Mouse (Mus musculus) spleen, adult 2 months (tissue): ENCODE data around the gene C2. TPM values are rescaled to one million over a fixed set of nuclear protein-coding genes. Genes with fewer than 3 reads are reported as not detected.
A peak's percentile ranks its signal among the peaks of the same experiment; 100 is the strongest.

ENCODE experiments used
- DNase-seq, 2 experiments: peaks; one replicate each; pipeline versions ENCODE4 v3.0.0 to v3.0.0-alpha.2; 2012 to 2021; ENCODE audit warnings: low spot score in 2 of 2, low read depth in 1 of 2
- H3K27ac ChIP-seq: fragments of 200-500 bp; 2 replicates; pipeline ENCODE4 v1.5.1; 2012; ENCODE audit warnings: low read length, inconsistent platforms; ENCODE audit not compliant: insufficient read depth
- H3K27me3 ChIP-seq: fragments of 200-500 bp; 2 replicates; pipeline ENCODE4 v1.6.1; 2012; ENCODE audit warnings: mild to moderate bottlenecking, moderate library complexity, low read length, inconsistent platforms; ENCODE audit not compliant: control insufficient read depth, insufficient read depth
- H3K36me3 ChIP-seq: fragments of 200-500 bp; 2 replicates; pipeline ENCODE4 v1.6.1; 2012; ENCODE audit warnings: mild to moderate bottlenecking, low read length, inconsistent platforms; ENCODE audit not compliant: control insufficient read depth, insufficient read depth
- H3K4me1 ChIP-seq: fragments of 200-500 bp; 2 replicates; pipeline ENCODE4 v1.6.1; 2011; ENCODE audit warnings: inconsistent platforms; ENCODE audit not compliant: control insufficient read depth, insufficient read depth, insufficient read length
- H3K4me3 ChIP-seq: fragments of 200-500 bp; 2 replicates; pipeline ENCODE4 v1.5.1; 2011; ENCODE audit warnings: mild to moderate bottlenecking, inconsistent platforms; ENCODE audit not compliant: insufficient read depth, insufficient read length; ENCODE audit errors: extremely low read depth
- CTCF ChIP-seq: fragments of 200-500 bp; IDR thresholded peaks from 2 replicates; pipeline ENCODE4 v1.5.1; 2011; ENCODE audit warnings: mild to moderate bottlenecking, inconsistent platforms; ENCODE audit not compliant: insufficient read depth, insufficient read length, insufficient replicate concordance; ENCODE audit errors: extremely low read depth
- POLR2A ChIP-seq: fragments of 200-500 bp; IDR thresholded peaks from 2 replicates; pipeline ENCODE4 v1.6.1; 2011; ENCODE audit warnings: low read depth, low read length, inconsistent platforms
- WGBS: fragments of 180-500 bp; shearing (Covaris S2); methylation state at CpG from one replicate; pipeline ENCODE4 v1.1.7; 2018; 5-methylcytosine and 5-hydroxymethylcytosine counted together
- polyA plus RNA-seq: library from polyadenylated mRNA; depleted of rRNA; stranded (reverse); fragments of >200 nt; gene quantifications from 2 replicates; pipeline ENCODE4 v1.2.3, GENCODE M21; 2012; rRNA removed

C2 gene
- 15.9 and 16.0 TPM in 2 replicates for polyA plus RNA-seq

- Histone ChIP-seq H3K27ac (peak within 1 kb of the TSS; percentile 92), H3K27me3 (no peaks in the 10 kb centered on the region), H3K4me1 (peaks cover 5% of the 10 kb centered on the region; the same call in 1 of the 2 replicates), H3K36me3 (peaks cover 7% of the 10 kb centered on the region), H3K4me3 (peak within 1 kb of the TSS; percentile 82)
- peak; percentile 28 to 79 for DNase-seq
- WGBS: 2% methylated on average over 33 of the region's 44 CpGs
- TF ChIP-seq POLR2A (no peak), CTCF (no peak)
Measured at GRCm38 (mm10) chr17:34898160-34898586, at the start of gene C2, which contains the start of gene Ehmt2. Gene C2, minus strand, starts transcription at chr17:34898265. Gene Ehmt2, plus strand, starts transcription at chr17:34898469.

- H3K36me3 ChIP-seq: peaks cover 2% of the 10 kb centered on the region; the same call in 1 of the 2 replicates
- DNase-seq: no peak
- no peak overlapping the region for H3K4me3 ChIP-seq
- no peak overlapping the region for H3K27ac ChIP-seq
- peak; percentile 5; the same call in 1 of the 2 replicates for TF ChIP-seq CTCF
- no peak for TF ChIP-seq POLR2A
- WGBS: 40% methylated on average over 8 of the region's 8 CpGs
- H3K27me3 ChIP-seq: no peaks in the 10 kb centered on the region
- H3K4me1 ChIP-seq: peaks cover 7% of the 10 kb centered on the region; the same call in 1 of the 2 replicates
Measured at GRCm38 (mm10) chr17:34947606-34948005, 49.5 kb upstream of the C2 start.

GRCm38 (mm10) chr17:34946486-34947140 is 48.5 kb upstream of the C2 start:
- H3K4me1 ChIP-seq: peaks cover 3% of the 10 kb centered on the region; the same call in 1 of the 2 replicates
- no peak for DNase-seq

GRCm38 (mm10) chr17:34944362-34944761 is 46.3 kb upstream of the C2 start:
- H3K27ac ChIP-seq: no peak overlapping the region
- DNase-seq: no peak

More at GRCm38 (mm10) chr17:34946486-34947140, 48.5 kb upstream of the C2 start:
- TF ChIP-seq CTCF: no peak
- TF ChIP-seq POLR2A: no peak
- Histone ChIP-seq H3K36me3 (peaks cover 2% of the 10 kb centered on the region; the same call in 1 of the 2 replicates), H3K27ac (no peak overlapping the region), H3K4me3 (no peak overlapping the region), H3K27me3 (no peaks in the 10 kb centered on the region)
- 95% methylated on average over 5 of the region's 5 CpGs for WGBS

GRCm38 (mm10) chr17:34943128-34943815 is 45.2 kb upstream of the C2 start:
- DNase-seq: no peak
- no peak overlapping the region for H3K27ac ChIP-seq
- TF ChIP-seq POLR2A (no peak), CTCF (no peak)

More at GRCm38 (mm10) chr17:34944362-34944761, 46.3 kb upstream of the C2 start:
- Histone ChIP-seq H3K4me3 (no peak overlapping the region), H3K36me3 (no peaks in the 10 kb centered on the region), H3K27me3 (no peaks in the 10 kb centered on the region), H3K4me1 (no peaks in the 10 kb centered on the region)
- TF ChIP-seq POLR2A: no peak

GRCm38 (mm10) chr17:34941344-34942041 is 43.4 kb upstream of the C2 start:
- WGBS: 54% methylated on average over 15 of the region's 15 CpGs
- DNase-seq: no peak
- no peaks in the 10 kb centered on the region for H3K4me1 ChIP-seq
- H3K27ac ChIP-seq: peak overlapping the region; percentile 48
- no peak for TF ChIP-seq CTCF
- TF ChIP-seq POLR2A: no peak
- no peaks in the 10 kb centered on the region for H3K27me3 ChIP-seq
- peaks cover 2% of the 10 kb centered on the region; the same call in 1 of the 2 replicates for H3K36me3 ChIP-seq
- H3K4me3 ChIP-seq: peak overlapping the region; percentile 24

More at GRCm38 (mm10) chr17:34943128-34943815, 45.2 kb upstream of the C2 start:
- Histone ChIP-seq H3K36me3 (no peaks in the 10 kb centered on the region), H3K4me3 (no peak overlapping the region), H3K4me1 (no peaks in the 10 kb centered on the region), H3K27me3 (no peaks in the 10 kb centered on the region)
- WGBS: 96% methylated on average over 4 of the region's 4 CpGs
